In genomic region chr1:74856439-74856720, GRCm38 (mm10) we compare ENCODE assay signal across 10 mouse cellular contexts. TPM values are rescaled to one million over a fixed set of nuclear protein-coding genes. Genes with fewer than 3 reads are reported as not detected.
DNase-seq lines count a peak whose midpoint lies in the region; ATAC-seq lines count a peak whose summit lies in the region.
"Had no signal": no experiment of that assay in that cellular context is flagged by ENCODE, and none has a peak within 500 bp of the region (broad histone marks: within the 10 kb centered on the region; RNA-seq: fewer than 3 reads in every experiment).

No protein-coding gene starts in this region.

- no peak overlapping the region for H3K9ac ChIP-seq in heart, embryonic 13.5 days
- H3K9ac ChIP-seq in hindbrain, embryonic 12.5 days = peak overlapping the region; percentile 96
- H3K9ac ChIP-seq in midbrain, embryonic 15.5 days = peak overlapping the region; percentile 91

- H3K4me1 ChIP-seq in heart, embryonic 13.5 days = peaks cover 35% of the 10 kb centered on the region
- H3K4me1 ChIP-seq in hindbrain, embryonic 12.5 days = peaks cover 65% of the 10 kb centered on the region
- H3K4me1 ChIP-seq in midbrain, embryonic 15.5 days = peaks cover 56% of the 10 kb centered on the region

- intact Hi-C loops in heart, postnatal 36 days (cut with DNase I) = no loop called here

- ATAC-seq in heart, embryonic 13.5 days (ENCODE audit: extremely low read depth, insufficient number of reproducible peaks, low FRiP score, low TSS enrichment) = no peak
- no peak for ATAC-seq in hindbrain, embryonic 12.5 days (ENCODE audit: low FRiP score)
- ATAC-seq in midbrain, embryonic 15.5 days (replicated peaks) = no peak

- peak overlapping the region; percentile 95 for H3K4me2 ChIP-seq in heart, embryonic 13.5 days
- H3K4me2 ChIP-seq in hindbrain, embryonic 12.5 days (replicated peaks) = peak overlapping the region; percentile 86
- H3K4me2 ChIP-seq in midbrain, embryonic 15.5 days = peak overlapping the region; percentile 92

- peak overlapping the region; percentile 66; the same call in 1 of the 2 replicates for H3K4me3 ChIP-seq in heart, embryonic 13.5 days
- H3K4me3 ChIP-seq in hindbrain, embryonic 12.5 days = peak overlapping the region; percentile 90
- H3K4me3 ChIP-seq in midbrain, embryonic 15.5 days = peak overlapping the region; percentile 73

- H3K27ac ChIP-seq in heart, embryonic 13.5 days (replicated peaks) = no peak overlapping the region
- no peak overlapping the region for H3K27ac ChIP-seq in hindbrain, embryonic 12.5 days
- peak overlapping the region; percentile 87 for H3K27ac ChIP-seq in midbrain, embryonic 15.5 days

- DNase-seq in heart, postnatal 36 days = no peak
- peak; percentile 34 for DNase-seq in cerebellum, adult 8-10 months
- DNase-seq in right cerebral cortex, postnatal 4 days = no peak
- DNase-seq in layer of hippocampus, postnatal 10 days (ENCODE audit: low spot score in 2 of 2) = no peak
- no peak for DNase-seq in gastrocnemius, adult 18-20 months (ENCODE audit: low spot score)
- DNase-seq: kidney, adult 8-10 months; lung, postnatal 10 days had no signal

- H3K9me3 ChIP-seq in heart, embryonic 13.5 days = no peaks in the 10 kb centered on the region
- H3K9me3 ChIP-seq in hindbrain, embryonic 12.5 days (replicated peaks) = no peaks in the 10 kb centered on the region
- no peaks in the 10 kb centered on the region for H3K9me3 ChIP-seq in midbrain, embryonic 15.5 days

- peaks cover 98% of the 10 kb centered on the region for H3K27me3 ChIP-seq in heart, embryonic 13.5 days (replicated peaks)
- peaks cover 57% of the 10 kb centered on the region for H3K27me3 ChIP-seq in hindbrain, embryonic 12.5 days
- no peaks in the 10 kb centered on the region for H3K27me3 ChIP-seq in midbrain, embryonic 15.5 days (replicated peaks)

- H3K36me3 ChIP-seq in heart, embryonic 13.5 days = no peaks in the 10 kb centered on the region
- no peaks in the 10 kb centered on the region for H3K36me3 ChIP-seq in hindbrain, embryonic 12.5 days
- H3K36me3 ChIP-seq in midbrain, embryonic 15.5 days (replicated peaks) = no peaks in the 10 kb centered on the region

- 4% methylated on average over 11 of the region's 11 CpGs for WGBS in heart, embryonic 13.5 days
- 2% methylated on average over 11 of the region's 11 CpGs for WGBS in hindbrain, embryonic 12.5 days
- WGBS in midbrain, embryonic 15.5 days = 3% methylated on average over 11 of the region's 11 CpGs

RNA-seq across cellular contexts. Expression of gene Cdk5r2, which starts 1.6 kb away (rescaled TPM):
- not detected in 2 replicates for polyA plus RNA-seq in heart, embryonic 13.5 days (2015; fragmentation: Nextera tagmentation; extraction: Ambion mirVana)
- not detected for total RNA-seq in heart, postnatal 36 days (2021)
- polyA plus RNA-seq in hindbrain, embryonic 12.5 days (2016; fragmentation: Nextera tagmentation; extraction: Ambion mirVana) = 6.9 and 7.5 TPM in 2 replicates
- polyA plus RNA-seq in midbrain, embryonic 15.5 days (2015; fragmentation: Nextera tagmentation; extraction: Ambion mirVana) = 9.1 and 9.7 TPM in 2 replicates
- 100 to 1,000 TPM; 286 to 311 TPM for total RNA-seq in layer of hippocampus, postnatal 10 days (2021)
- not detected for total RNA-seq in gastrocnemius, adult 18-20 months (2021)

RNA-seq across cellular contexts. Expression of gene Fev, which starts 28.8 kb away (rescaled TPM):
- 0.90 and 1.4 TPM in 2 replicates for polyA plus RNA-seq in heart, embryonic 13.5 days (2015; fragmentation: Nextera tagmentation; extraction: Ambion mirVana)
- not detected for total RNA-seq in heart, postnatal 36 days (2021)
- 7.0 and 7.6 TPM in 2 replicates for polyA plus RNA-seq in hindbrain, embryonic 12.5 days (2016; fragmentation: Nextera tagmentation; extraction: Ambion mirVana)
- polyA plus RNA-seq in midbrain, embryonic 15.5 days (2015; fragmentation: Nextera tagmentation; extraction: Ambion mirVana) = 1.8 TPM in 2 replicates
- total RNA-seq in layer of hippocampus, postnatal 10 days (2021) = not detected
- total RNA-seq in gastrocnemius, adult 18-20 months (2021) = not detected

RNA-seq across cellular contexts. Expression of gene Cryba2, which starts 36.6 kb away (rescaled TPM):
- polyA plus RNA-seq in heart, embryonic 13.5 days (2015; fragmentation: Nextera tagmentation; extraction: Ambion mirVana) = not detected in 2 replicates
- total RNA-seq in heart, postnatal 36 days (2021) = not detected
- polyA plus RNA-seq in hindbrain, embryonic 12.5 days (2016; fragmentation: Nextera tagmentation; extraction: Ambion mirVana) = 1.6 and 2.8 TPM in 2 replicates
- 0.38 and 0.72 TPM in 2 replicates for polyA plus RNA-seq in midbrain, embryonic 15.5 days (2015; fragmentation: Nextera tagmentation; extraction: Ambion mirVana)
- under 1 TPM in 1 of 2 experiments, not detected in 1; 0.53 TPM for total RNA-seq in layer of hippocampus, postnatal 10 days (2021)
- total RNA-seq in gastrocnemius, adult 18-20 months (2021) = not detected

Comparison
In these comparisons a context has a peak if more than half of its experiments do, and no peak if none do; other contexts are left out.
1. RNA of gene Cdk5r2, which starts 1.6 kb away (total RNA-seq): 286 to 311 TPM in layer of hippocampus, postnatal 10 days; not detected in heart, postnatal 36 days and not detected in gastrocnemius, adult 18-20 months; every median in the first group is over 100 times any median in the second.
2. Peak in every context shown above with its lines, with median percentiles within 50 percentile points of each other: H3K4me2 ChIP-seq and H3K4me3 ChIP-seq.